Mouse (Mus musculus) adrenal gland, postnatal 10 days (tissue): Measurements from ENCODE around the gene Gm10772. TPM values are rescaled to one million over a fixed set of nuclear protein-coding genes. Genes with fewer than 3 reads are reported as not detected.
"Not testable (repeated sequence)": the region's sequence is repeated elsewhere in the genome, so short reads cannot be mapped to it uniquely, and the experiment has no call there.

Experiments
- DNase-seq: peaks from one replicate; pipeline ENCODE4 v3.0.0; 2021; ENCODE audit warnings: mixed read lengths
- long read RNA-seq, 2 experiments: library from polyadenylated mRNA; stranded (forward); transcript quantifications; one replicate each; pipeline ENCODE4 v2.0.0; 2021
- total RNA-seq, 2 experiments: library from RNA; stranded (reverse); gene quantifications; 2 replicates each; pipeline ENCODE4 v1.2.3; 2021

Gm10772 gene
- not detected for total RNA-seq
- long read RNA-seq, experiment 1 = 0 reads
- long read RNA-seq, experiment 2 = 0 reads

DNA sequence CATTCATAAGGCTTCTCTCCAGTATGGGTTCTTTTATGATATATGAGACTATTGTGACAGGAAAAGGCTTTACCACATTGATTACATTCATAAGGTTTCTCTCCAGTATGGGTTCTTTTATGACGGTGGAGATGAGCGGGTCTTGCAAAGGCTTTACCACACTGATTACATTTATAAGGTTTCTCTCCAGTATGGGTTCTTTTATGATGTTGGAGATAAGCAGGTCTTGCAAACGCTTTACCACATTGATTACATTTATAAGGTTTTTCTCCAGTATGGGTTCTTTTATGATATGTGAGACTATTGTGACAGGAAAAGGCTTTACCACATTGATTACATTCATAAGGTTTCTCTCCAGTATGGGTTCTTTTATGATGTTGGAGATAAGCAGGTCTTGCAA lies at the start of gene Gm10772:
Gene Gm10772 (minus strand): TSS at position 101 of the 400 bp plus-strand sequence.
- not testable (repeated sequence) for DNase-seq

- not testable (repeated sequence) for DNase-seq
These were observed 36.5 kb upstream of the Gm10772 start for GRCm38 (mm10) chr13:66263914-66264313.

GRCm38 (mm10) chr13:66263141-66263540 lies 35.8 kb upstream of the Gm10772 start:
- not testable (repeated sequence) for DNase-seq

GRCm38 (mm10) chr13:66214349-66214748 lies 13.0 kb downstream of the Gm10772 start:
- no peak for DNase-seq

GRCm38 (mm10) chr13:66213811-66214210 lies 13.6 kb downstream of the Gm10772 start:
- DNase-seq = not testable (repeated sequence)

- DNase-seq = not testable (repeated sequence)
These were observed 48.2 kb downstream of the Gm10772 start for GRCm38 (mm10) chr13:66179172-66179571.

Other genes with a start within 250 kb of the Gm10772 start
- not detected for gene Gm10324, start 108.0 kb downstream of the Gm10772 start, total RNA-seq
- not detected for gene 2410141K09Rik, start 213.5 kb upstream of the Gm10772 start, total RNA-seq